Mouse (Mus musculus): ENCODE results near the gene Gcnt3. TPM values are rescaled to one million over a fixed set of nuclear protein-coding genes. Genes with fewer than 3 reads are reported as not detected.
"Not testable (repeated sequence)": the region's sequence is repeated elsewhere in the genome, so short reads cannot be mapped to it uniquely, and the experiment has no call there.

Gcnt3 gene
- polyA plus RNA-seq, 1 experiment from 2014 or later = not detected

DNA sequence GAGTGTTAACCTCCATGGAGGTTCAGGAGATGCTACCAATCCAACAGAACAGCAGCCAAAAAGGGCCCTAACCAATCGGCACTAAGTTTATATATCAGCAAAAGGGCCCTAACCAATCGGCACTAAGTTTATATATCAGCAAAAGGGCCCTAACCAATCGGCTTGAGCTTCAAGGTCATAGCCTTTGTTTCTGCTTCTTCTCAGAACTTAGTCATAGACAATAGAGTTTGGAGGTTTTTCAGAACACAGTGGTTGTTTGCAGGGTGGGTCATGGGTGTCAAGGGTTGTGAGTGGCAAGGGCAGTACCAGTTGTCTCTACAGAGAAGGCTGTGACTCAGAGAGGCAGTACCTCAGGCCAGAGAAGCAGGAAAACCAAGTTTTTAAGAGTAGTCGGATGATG, 4.2 kb upstream of the Gcnt3 start:
- Histone ChIP-seq H3K4me1 (no peaks in the 10 kb centered on the region), H3K27me3 (replicated peaks) (no peaks in the 10 kb centered on the region), H3K27ac (replicated peaks) (no peak overlapping the region), H3K9me3 (replicated peaks) (no peaks in the 10 kb centered on the region), H3K4me2 (no peak overlapping the region), H3K9ac (replicated peaks) (no peak overlapping the region), H3K4me3 (replicated peaks) (no peak overlapping the region), H3K36me3 (no peaks in the 10 kb centered on the region)
- ATAC-seq (ENCODE audit: low FRiP score) = no peak
- 89% methylated on average over 4 of the region's 4 CpGs for WGBS

DNA sequence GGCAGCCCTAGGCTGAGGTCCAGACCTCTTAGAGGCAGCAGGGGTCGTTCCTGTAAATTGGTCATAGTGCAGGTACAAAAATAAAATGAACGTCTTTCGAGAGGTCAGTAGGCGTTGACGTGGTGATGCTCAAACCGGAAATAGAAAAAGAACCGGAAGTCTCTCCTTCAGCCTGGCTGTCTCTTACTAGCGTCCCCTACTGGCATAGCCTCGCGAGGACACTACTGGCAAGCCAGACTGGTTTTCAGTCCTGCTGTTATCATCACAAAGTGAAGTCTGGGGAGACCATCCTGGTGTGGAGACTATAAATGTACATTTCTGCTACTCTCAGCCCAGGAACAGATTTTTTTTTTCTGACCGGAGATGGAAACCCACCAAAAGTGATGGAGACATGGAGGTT, 2.7 kb upstream of the Gcnt3 start:
- no peaks in the 10 kb centered on the region for H3K36me3 ChIP-seq
- ATAC-seq (ENCODE audit: low FRiP score) = no peak
- H3K27ac ChIP-seq (replicated peaks) = no peak overlapping the region
- WGBS = 88% methylated on average over 11 of the region's 11 CpGs
- H3K27me3 ChIP-seq (replicated peaks) = no peaks in the 10 kb centered on the region
- H3K4me2 ChIP-seq = no peak overlapping the region
- H3K9ac ChIP-seq (replicated peaks) = no peak overlapping the region
- no peaks in the 10 kb centered on the region for H3K9me3 ChIP-seq (replicated peaks)
- H3K4me1 ChIP-seq = no peaks in the 10 kb centered on the region
- H3K4me3 ChIP-seq (replicated peaks) = no peak overlapping the region

GRCm38 (mm10) chr9:70039597-70040385, 1.9 kb upstream of the Gcnt3 start:
- no peak overlapping the region for H3K27ac ChIP-seq (replicated peaks)
- no peak overlapping the region for H3K4me3 ChIP-seq (replicated peaks)
- H3K27me3 ChIP-seq (replicated peaks) = no peaks in the 10 kb centered on the region
- H3K9me3 ChIP-seq (replicated peaks) = no peaks in the 10 kb centered on the region
- H3K4me1 ChIP-seq = no peaks in the 10 kb centered on the region
- ATAC-seq (ENCODE audit: low FRiP score) = no peak
- no peaks in the 10 kb centered on the region for H3K36me3 ChIP-seq
- no peak overlapping the region for H3K4me2 ChIP-seq
- H3K9ac ChIP-seq (replicated peaks) = no peak overlapping the region
- WGBS = 90% methylated on average over 6 of the region's 6 CpGs

DNA sequence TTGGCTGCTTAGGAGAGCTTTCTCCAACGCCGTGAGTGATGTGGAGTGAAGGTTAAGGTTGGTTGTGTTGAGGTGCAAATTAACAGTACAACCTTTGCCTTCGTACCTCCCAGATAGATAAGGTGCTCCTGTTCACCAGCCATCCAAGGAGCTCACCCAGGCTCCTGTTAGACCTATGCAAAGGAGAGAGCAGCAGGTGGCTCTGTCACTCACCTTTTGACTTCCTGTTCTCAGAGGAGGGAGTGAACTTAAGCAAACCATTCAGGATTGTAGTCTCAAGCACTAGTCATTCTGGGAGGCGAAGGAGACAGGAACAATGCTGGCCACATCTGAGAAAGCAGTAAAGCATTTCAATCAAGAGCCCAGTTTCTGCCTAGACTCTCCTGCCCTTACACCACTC, 1.2 kb downstream of the Gcnt3 start:
- Histone ChIP-seq H3K27me3 (replicated peaks) (no peaks in the 10 kb centered on the region), H3K4me3 (replicated peaks) (no peak overlapping the region), H3K4me1 (no peaks in the 10 kb centered on the region), H3K4me2 (no peak overlapping the region), H3K36me3 (no peaks in the 10 kb centered on the region), H3K27ac (replicated peaks) (no peak overlapping the region), H3K9ac (replicated peaks) (no peak overlapping the region), H3K9me3 (replicated peaks) (no peaks in the 10 kb centered on the region)
- WGBS = 78% methylated on average over 4 of the region's 4 CpGs
- no peak for ATAC-seq (ENCODE audit: low FRiP score)

GRCm38 (mm10) chr9:70034702-70035101, 3.2 kb downstream of the Gcnt3 start:
- H3K9me3 ChIP-seq (replicated peaks) = no peaks in the 10 kb centered on the region
- H3K27me3 ChIP-seq (replicated peaks) = no peaks in the 10 kb centered on the region
- no peak overlapping the region for H3K27ac ChIP-seq (replicated peaks)
- no peak overlapping the region for H3K4me3 ChIP-seq (replicated peaks)
- no peak overlapping the region for H3K9ac ChIP-seq (replicated peaks)
- H3K36me3 ChIP-seq = no peaks in the 10 kb centered on the region
- no peak overlapping the region for H3K4me2 ChIP-seq
- H3K4me1 ChIP-seq = no peaks in the 10 kb centered on the region
- ATAC-seq (ENCODE audit: low FRiP score) = no peak
- 89% methylated on average over 7 of the region's 7 CpGs for WGBS

- no peak overlapping the region for H3K4me2 ChIP-seq
- no peak overlapping the region for H3K4me3 ChIP-seq (replicated peaks)
- no peaks in the 10 kb centered on the region for H3K4me1 ChIP-seq
- no peaks in the 10 kb centered on the region for H3K36me3 ChIP-seq
- H3K9ac ChIP-seq (replicated peaks) = no peak overlapping the region
- H3K27ac ChIP-seq (replicated peaks) = no peak overlapping the region
- H3K9me3 ChIP-seq (replicated peaks) = no peaks in the 10 kb centered on the region
- no peak for ATAC-seq (ENCODE audit: low FRiP score)
- 80% methylated on average over 9 of the region's 9 CpGs for WGBS
- no peaks in the 10 kb centered on the region for H3K27me3 ChIP-seq (replicated peaks)
Measured at GRCm38 (mm10) chr9:70033056-70033455, 4.8 kb downstream of the Gcnt3 start.

DNA sequence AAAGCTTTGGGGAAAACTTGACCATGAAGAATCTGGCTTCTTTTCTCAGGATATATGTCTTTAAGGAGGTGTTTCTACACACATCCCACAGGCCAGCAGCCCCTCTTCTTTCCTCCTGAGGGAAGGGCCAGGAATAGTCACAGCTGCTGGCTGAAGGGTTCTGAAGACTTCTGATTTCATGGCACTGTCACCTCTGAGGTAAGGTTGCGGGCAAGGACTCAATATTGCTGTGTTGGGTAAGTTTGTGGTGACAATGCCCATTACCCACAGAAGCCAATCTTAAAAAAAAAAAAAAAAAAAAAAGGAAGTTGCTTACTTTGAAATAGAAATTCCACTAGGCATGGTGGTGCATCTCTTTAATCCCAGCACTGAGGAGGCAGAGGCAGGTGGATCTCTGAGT, 5.7 kb downstream of the Gcnt3 start:
- WGBS = 100% methylated on average over 1 of the region's 1 CpGs
- Histone ChIP-seq H3K27me3 (replicated peaks) (no peaks in the 10 kb centered on the region), H3K4me3 (replicated peaks) (no peak overlapping the region), H3K27ac (replicated peaks) (no peak overlapping the region), H3K36me3 (no peaks in the 10 kb centered on the region), H3K9ac (replicated peaks) (no peak overlapping the region), H3K9me3 (replicated peaks) (no peaks in the 10 kb centered on the region), H3K4me1 (no peaks in the 10 kb centered on the region), H3K4me2 (no peak overlapping the region)
- ATAC-seq (ENCODE audit: low FRiP score) = no peak

DNA sequence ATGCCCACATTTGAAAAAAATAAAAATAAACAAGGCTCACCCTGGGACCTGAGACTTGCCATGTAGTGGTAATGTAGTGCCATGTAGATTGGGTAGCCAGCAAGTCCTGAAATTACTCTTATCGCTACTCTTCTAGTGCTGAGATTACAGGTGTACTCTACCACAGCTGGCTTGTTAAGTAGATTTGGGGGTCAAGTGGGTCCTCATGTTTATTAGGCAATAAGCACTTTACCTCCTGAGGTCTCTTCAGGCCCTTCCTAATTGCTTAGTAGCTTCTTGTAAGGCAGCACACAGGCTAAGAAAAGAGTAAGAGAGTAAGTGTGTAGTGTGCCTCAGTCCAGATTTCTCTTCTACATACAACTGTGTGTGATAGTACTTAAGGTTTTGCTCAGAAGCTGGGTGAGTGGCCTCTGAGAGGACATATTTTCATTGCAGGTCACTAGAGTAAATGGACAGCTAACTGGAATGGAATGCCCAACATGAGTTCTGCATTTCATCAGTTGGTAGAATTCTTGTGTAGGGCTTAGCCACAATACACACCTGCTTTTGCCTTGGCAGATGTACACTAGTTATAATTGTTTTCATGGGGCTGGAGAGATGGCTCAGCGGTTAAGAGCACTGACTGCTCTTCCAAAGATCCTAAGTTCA, 12.4 kb downstream of the Gcnt3 start:
- H3K4me1 ChIP-seq = no peaks in the 10 kb centered on the region
- no peak overlapping the region for H3K27ac ChIP-seq (replicated peaks)
- H3K9me3 ChIP-seq (replicated peaks) = no peaks in the 10 kb centered on the region
- peaks cover 7% of the 10 kb centered on the region; the same call in 1 of the 2 replicates for H3K36me3 ChIP-seq
- no peak for ATAC-seq (ENCODE audit: low FRiP score)
- H3K4me3 ChIP-seq (replicated peaks) = no peak overlapping the region
- H3K27me3 ChIP-seq (replicated peaks) = no peaks in the 10 kb centered on the region
- WGBS = 89% methylated on average over 2 of the region's 2 CpGs
- H3K4me2 ChIP-seq = no peak overlapping the region
- H3K9ac ChIP-seq (replicated peaks) = no peak overlapping the region

DNA sequence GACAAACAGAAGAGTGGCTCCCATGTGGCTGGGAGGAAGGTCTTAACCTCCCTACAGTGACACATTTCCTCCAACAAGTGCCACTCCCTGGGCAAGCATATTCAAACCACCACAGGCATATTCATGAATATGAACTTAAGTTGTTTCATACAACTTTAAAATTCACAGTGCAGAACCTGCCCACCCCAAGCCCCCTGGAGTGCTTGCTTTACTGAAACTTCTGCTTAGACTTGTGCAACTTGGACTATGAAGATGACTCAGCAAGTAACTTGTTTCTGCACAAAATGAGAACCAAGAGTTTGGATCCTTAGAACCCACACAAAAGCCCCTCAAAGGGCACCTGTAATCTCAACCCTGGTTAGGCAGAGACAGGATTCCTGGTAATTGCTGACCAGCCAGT, 13.2 kb downstream of the Gcnt3 start:
- no peak overlapping the region for H3K4me3 ChIP-seq (replicated peaks)
- H3K27me3 ChIP-seq (replicated peaks) = no peaks in the 10 kb centered on the region
- peaks cover 12% of the 10 kb centered on the region; the same call in 1 of the 2 replicates for H3K36me3 ChIP-seq
- no peaks in the 10 kb centered on the region for H3K9me3 ChIP-seq (replicated peaks)
- H3K9ac ChIP-seq (replicated peaks) = no peak overlapping the region
- H3K27ac ChIP-seq (replicated peaks) = no peak overlapping the region
- H3K4me1 ChIP-seq = no peaks in the 10 kb centered on the region
- no peak for ATAC-seq (ENCODE audit: low FRiP score)
- no peak overlapping the region for H3K4me2 ChIP-seq

DNA sequence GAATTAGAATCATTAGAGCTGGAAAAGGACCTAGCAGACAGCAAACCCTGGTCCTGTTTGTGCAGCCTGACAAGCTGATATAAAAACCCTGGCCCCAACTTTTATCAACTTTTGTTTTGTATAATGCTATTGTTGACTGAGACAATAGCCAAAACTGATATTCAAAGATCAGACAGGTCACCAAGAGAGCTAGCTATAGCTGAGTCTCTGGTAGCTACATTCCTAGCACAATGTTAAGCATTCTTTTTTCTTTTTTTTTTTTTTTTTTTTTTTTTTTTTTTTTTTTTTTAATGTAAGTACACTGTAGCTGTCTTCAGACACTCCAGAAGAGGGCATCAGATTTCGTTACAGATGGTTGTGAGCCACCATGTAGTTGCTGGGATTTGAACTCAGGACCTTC, 14.3 kb downstream of the Gcnt3 start:
- not testable (repeated sequence) for H3K27ac ChIP-seq (replicated peaks); ATAC-seq (ENCODE audit: low FRiP score); H3K4me2 ChIP-seq; H3K9me3 ChIP-seq (replicated peaks); H3K9ac ChIP-seq (replicated peaks); H3K4me3 ChIP-seq (replicated peaks); H3K4me1 ChIP-seq; H3K27me3 ChIP-seq (replicated peaks)
- WGBS = 67% methylated on average over 1 of the region's 1 CpGs
- peaks cover 14% of the 10 kb centered on the region; the same call in 1 of the 2 replicates for H3K36me3 ChIP-seq

DNA sequence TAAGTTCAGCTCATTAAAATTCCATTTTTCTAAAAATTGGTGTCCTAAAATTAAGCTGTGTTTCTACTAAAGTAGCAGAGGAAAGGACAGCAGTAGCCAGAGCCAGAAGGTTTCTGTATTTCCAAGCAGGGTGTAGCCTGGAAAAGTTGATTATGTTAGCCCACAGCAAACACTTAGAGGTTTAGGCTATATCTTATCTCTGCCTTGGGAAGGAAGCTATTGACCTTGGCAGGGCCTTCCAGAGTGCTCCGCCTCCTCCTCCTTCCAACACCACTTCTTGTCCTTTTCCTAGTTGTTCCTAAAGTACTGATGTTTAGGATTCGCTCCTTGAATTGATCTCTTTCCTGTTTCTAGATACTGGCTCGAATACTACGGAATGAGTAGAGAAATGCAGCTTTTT, 15.8 kb downstream of the Gcnt3 start:
- no peak overlapping the region for H3K4me3 ChIP-seq (replicated peaks)
- ATAC-seq (ENCODE audit: low FRiP score) = no peak
- peaks cover 14% of the 10 kb centered on the region; the same call in 1 of the 2 replicates for H3K36me3 ChIP-seq
- no peak overlapping the region for H3K9ac ChIP-seq (replicated peaks)
- WGBS = 99% methylated on average over 4 of the region's 4 CpGs
- H3K4me1 ChIP-seq = no peaks in the 10 kb centered on the region
- H3K27ac ChIP-seq (replicated peaks) = no peak overlapping the region
- H3K9me3 ChIP-seq (replicated peaks) = no peaks in the 10 kb centered on the region
- no peaks in the 10 kb centered on the region for H3K27me3 ChIP-seq (replicated peaks)
- no peak overlapping the region for H3K4me2 ChIP-seq

DNA sequence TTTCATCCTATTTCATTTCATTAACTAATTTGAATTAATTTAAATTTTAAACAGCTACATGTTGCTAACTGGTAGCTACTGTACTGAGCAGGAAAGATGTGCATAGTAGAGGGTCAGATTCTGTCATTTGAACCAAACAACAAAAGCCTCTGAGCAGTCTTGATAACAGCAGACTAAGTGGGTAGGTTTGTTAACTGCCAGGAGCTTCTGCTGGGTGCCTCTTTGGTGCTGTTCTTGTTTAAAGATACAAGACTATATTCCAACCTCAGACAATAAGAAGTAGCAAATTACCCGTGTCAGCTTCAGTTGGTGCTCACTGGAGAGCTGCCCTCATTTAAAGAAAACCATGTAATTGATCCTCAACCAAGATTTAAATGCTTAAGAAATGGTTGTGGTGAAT, 16.3 kb downstream of the Gcnt3 start:
- Histone ChIP-seq H3K4me3 (replicated peaks) (no peak overlapping the region), H3K9ac (replicated peaks) (no peak overlapping the region), H3K27ac (replicated peaks) (no peak overlapping the region), H3K9me3 (replicated peaks) (no peaks in the 10 kb centered on the region), H3K27me3 (replicated peaks) (no peaks in the 10 kb centered on the region), H3K36me3 (peaks cover 14% of the 10 kb centered on the region; the same call in 1 of the 2 replicates), H3K4me1 (no peaks in the 10 kb centered on the region), H3K4me2 (no peak overlapping the region)
- no peak for ATAC-seq (ENCODE audit: low FRiP score)
- 63% methylated on average over 1 of the region's 1 CpGs for WGBS

Measured in neural tube, embryonic 15.5 days (tissue).